Mouse (Mus musculus) macrophage (primary cell): ENCODE results near the gene Ptpn1. TPM values are rescaled to one million over a fixed set of nuclear protein-coding genes. Genes with fewer than 3 reads are reported as not detected.

Experiments used
- H3K27ac ChIP-seq: fragments of 350-480 bp; formaldehyde crosslinking; 2 replicates; pipeline ENCODE4 v1.9.0; 2021
- H3K36me3 ChIP-seq: fragments of 350-480 bp; formaldehyde crosslinking; 2 replicates; pipeline ENCODE4 v1.9.0; 2021; ENCODE audit errors: inconsistent target
- H3K4me3 ChIP-seq: fragments of 350-480 bp; formaldehyde crosslinking; 2 replicates; pipeline ENCODE4 v1.9.0; 2021; ENCODE audit errors: inconsistent target
- H3K79me2 ChIP-seq: fragments of 350-480 bp; formaldehyde crosslinking; 2 replicates; pipeline ENCODE4 v1.9.0; 2021; ENCODE audit errors: inconsistent target
- WGBS: methylation state at CpG from one replicate; pipeline ENCODE4 v1.1.7; 2026; ENCODE audit warnings: inconsistent platforms; ENCODE audit not compliant: missing documents; 5-methylcytosine and 5-hydroxymethylcytosine counted together
- polyA plus RNA-seq: library from polyadenylated mRNA; stranded (reverse); fragments of 250-400 nt; gene quantifications from 3 replicates; pipeline ENCODE4 v1.2.4, GENCODE M21; 2018; ENCODE audit warnings: inconsistent platforms

Ptpn1 gene
- polyA plus RNA-seq, 1 experiment from 2014 or later = 381 TPM

GRCm38 (mm10) chr2:167947251-167947650, 15.4 kb downstream of the Ptpn1 start:
- Histone ChIP-seq H3K27ac (peak overlapping the region; percentile 98), H3K79me2 (peaks cover 93% of the 10 kb centered on the region), H3K36me3 (0 out of 2 replicates have a peak, but pooled peaks cover under 1% of the 10 kb centered on the region), H3K4me3 (no peak overlapping the region)
- 89% methylated on average over 3 of the region's 3 CpGs for WGBS

- H3K27ac ChIP-seq = peak overlapping the region; percentile 98
- peaks cover 93% of the 10 kb centered on the region for H3K79me2 ChIP-seq
- peaks cover 3% of the 10 kb centered on the region; the same call in 1 of the 2 replicates for H3K36me3 ChIP-seq
- H3K4me3 ChIP-seq = no peak overlapping the region
- 52% methylated on average over 6 of the region's 6 CpGs for WGBS
Measured at GRCm38 (mm10) chr2:167948047-167948446, 16.2 kb downstream of the Ptpn1 start.

- 45% methylated on average over 13 of the region's 13 CpGs for WGBS
- peaks cover 93% of the 10 kb centered on the region for H3K79me2 ChIP-seq
- peak overlapping the region; percentile 98 for H3K27ac ChIP-seq
- no peak overlapping the region for H3K4me3 ChIP-seq
- peaks cover 6% of the 10 kb centered on the region; the same call in 1 of the 2 replicates for H3K36me3 ChIP-seq
Measured at GRCm38 (mm10) chr2:167948557-167948956, 16.7 kb downstream of the Ptpn1 start.

- H3K27ac ChIP-seq = peak overlapping the region; percentile 98
- H3K4me3 ChIP-seq = no peak overlapping the region
- WGBS = 2% methylated on average over 6 of the region's 6 CpGs
- H3K79me2 ChIP-seq = peaks cover 93% of the 10 kb centered on the region
- peaks cover 12% of the 10 kb centered on the region; the same call in 1 of the 2 replicates for H3K36me3 ChIP-seq
Measured at GRCm38 (mm10) chr2:167949250-167949649, 17.4 kb downstream of the Ptpn1 start.

GRCm38 (mm10) chr2:167949808-167950207, 18.0 kb downstream of the Ptpn1 start:
- H3K27ac ChIP-seq = peak overlapping the region; percentile 98
- WGBS = 6% methylated on average over 2 of the region's 2 CpGs
- H3K4me3 ChIP-seq = no peak overlapping the region
- peaks cover 17% of the 10 kb centered on the region; the same call in 1 of the 2 replicates for H3K36me3 ChIP-seq
- peaks cover 93% of the 10 kb centered on the region for H3K79me2 ChIP-seq

- Histone ChIP-seq H3K4me3 (no peak overlapping the region), H3K27ac (peak overlapping the region; percentile 98), H3K36me3 (peaks cover 20% of the 10 kb centered on the region; the same call in 1 of the 2 replicates), H3K79me2 (peaks cover 93% of the 10 kb centered on the region)
- WGBS = 87% methylated on average over 6 of the region's 6 CpGs
Measured at GRCm38 (mm10) chr2:167950681-167951080, 18.8 kb downstream of the Ptpn1 start.

- Histone ChIP-seq H3K79me2 (peaks cover 93% of the 10 kb centered on the region), H3K4me3 (no peak overlapping the region), H3K36me3 (peaks cover 20% of the 10 kb centered on the region; the same call in 1 of the 2 replicates), H3K27ac (peak overlapping the region; percentile 98)
- WGBS = 55% methylated on average over 13 of the region's 13 CpGs
Measured at GRCm38 (mm10) chr2:167951301-167952211, 19.7 kb downstream of the Ptpn1 start.

GRCm38 (mm10) chr2:167953819-167954218, 22.0 kb downstream of the Ptpn1 start:
- 92% methylated on average over 10 of the region's 10 CpGs for WGBS
- H3K79me2 ChIP-seq = peaks cover 87% of the 10 kb centered on the region
- no peak overlapping the region for H3K4me3 ChIP-seq
- peaks cover 20% of the 10 kb centered on the region; the same call in 1 of the 2 replicates for H3K36me3 ChIP-seq
- H3K27ac ChIP-seq = no peak overlapping the region

GRCm38 (mm10) chr2:167954928-167955327, 23.1 kb downstream of the Ptpn1 start:
- 93% methylated on average over 7 of the region's 7 CpGs for WGBS
- no peak overlapping the region for H3K4me3 ChIP-seq
- H3K27ac ChIP-seq = no peak overlapping the region
- peaks cover 20% of the 10 kb centered on the region; the same call in 1 of the 2 replicates for H3K36me3 ChIP-seq
- peaks cover 92% of the 10 kb centered on the region for H3K79me2 ChIP-seq

GRCm38 (mm10) chr2:167957539-167957938, 25.7 kb downstream of the Ptpn1 start:
- no peak overlapping the region for H3K4me3 ChIP-seq
- 100% methylated on average over 1 of the region's 1 CpGs for WGBS
- H3K79me2 ChIP-seq = peaks cover 92% of the 10 kb centered on the region
- H3K36me3 ChIP-seq = peaks cover 17% of the 10 kb centered on the region; the same call in 1 of the 2 replicates
- peak overlapping the region; percentile 94 for H3K27ac ChIP-seq

- Histone ChIP-seq H3K79me2 (peaks cover 92% of the 10 kb centered on the region), H3K27ac (peak overlapping the region; percentile 94), H3K4me3 (no peak overlapping the region), H3K36me3 (peaks cover 20% of the 10 kb centered on the region; the same call in 1 of the 2 replicates)
- 52% methylated on average over 5 of the region's 5 CpGs for WGBS
Measured at GRCm38 (mm10) chr2:167958082-167958788, 26.4 kb downstream of the Ptpn1 start.

- H3K79me2 ChIP-seq = peaks cover 92% of the 10 kb centered on the region
- peak overlapping the region; percentile 94 for H3K27ac ChIP-seq
- H3K4me3 ChIP-seq = no peak overlapping the region
- H3K36me3 ChIP-seq = peaks cover 20% of the 10 kb centered on the region
- WGBS = 0% methylated on average over 4 of the region's 4 CpGs
Measured at GRCm38 (mm10) chr2:167958843-167959242, 27.0 kb downstream of the Ptpn1 start.

GRCm38 (mm10) chr2:167959384-167959911, 27.6 kb downstream of the Ptpn1 start:
- Histone ChIP-seq H3K4me3 (no peak overlapping the region), H3K27ac (peak overlapping the region; percentile 94), H3K36me3 (peaks cover 21% of the 10 kb centered on the region), H3K79me2 (peaks cover 92% of the 10 kb centered on the region)
- 53% methylated on average over 4 of the region's 4 CpGs for WGBS

GRCm38 (mm10) chr2:167959996-167960395, 28.1 kb downstream of the Ptpn1 start:
- Histone ChIP-seq H3K36me3 (peaks cover 21% of the 10 kb centered on the region), H3K27ac (peak overlapping the region; percentile 94), H3K79me2 (peaks cover 92% of the 10 kb centered on the region), H3K4me3 (no peak overlapping the region)
- 23% methylated on average over 7 of the region's 7 CpGs for WGBS
